Comparison of ENCODE assay signal across 8 mouse cellular contexts in genomic region chr4:32351236-32351635, GRCm38 (mm10).
DNase-seq lines count a peak whose midpoint lies in the region; ATAC-seq lines count a peak whose summit lies in the region.

No protein-coding gene starts in this region.

- H3K4me3 ChIP-seq in forebrain, embryonic 13.5 days: no peak overlapping the region
- no peak overlapping the region for H3K4me3 ChIP-seq in limb, embryonic 12.5 days (replicated peaks)

- H3K9ac ChIP-seq in forebrain, embryonic 13.5 days: no peak overlapping the region
- no peak overlapping the region for H3K9ac ChIP-seq in limb, embryonic 12.5 days (replicated peaks)

- H3K4me2 ChIP-seq in forebrain, embryonic 13.5 days: peak overlapping the region; percentile 6; the same call in 1 of the 2 replicates
- H3K4me2 ChIP-seq in limb, embryonic 12.5 days: no peak overlapping the region

- H3K9me3 ChIP-seq in forebrain, embryonic 13.5 days (replicated peaks): no peaks in the 10 kb centered on the region
- no peaks in the 10 kb centered on the region for H3K9me3 ChIP-seq in limb, embryonic 12.5 days

- H3K27me3 ChIP-seq in forebrain, embryonic 13.5 days: no peaks in the 10 kb centered on the region
- no peaks in the 10 kb centered on the region for H3K27me3 ChIP-seq in limb, embryonic 12.5 days

- ATAC-seq in forebrain, embryonic 13.5 days: peak; percentile 56; the same call in 1 of the 2 replicates
- ATAC-seq in limb, embryonic 12.5 days (ENCODE audit: insufficient number of reproducible peaks, insufficient read depth, low FRiP score, low TSS enrichment, low read depth): peak; percentile 37; the same call in 1 of the 2 replicates

- peaks cover 44% of the 10 kb centered on the region for H3K4me1 ChIP-seq in forebrain, embryonic 13.5 days
- peaks cover 39% of the 10 kb centered on the region for H3K4me1 ChIP-seq in limb, embryonic 12.5 days (replicated peaks)

- peak; percentile 95 for DNase-seq in heart, adult 11 months
- DNase-seq in heart, postnatal 14 days: no peak
- DNase-seq in B cell, adult 2 months: peak; percentile 38 to 49
- DNase-seq in adrenal gland, postnatal 14 days: no peak
- DNase-seq in frontal cortex, adult 2 months (ENCODE audit: extremely low spot score in 1 of 2, low spot score in 1 of 2): no peak
- no peak for DNase-seq in gastrocnemius, postnatal 14 days

- 0 out of 2 replicates have a peak, but pooled peaks cover 4% of the 10 kb centered on the region for H3K36me3 ChIP-seq in forebrain, embryonic 13.5 days (ENCODE audit: poor library complexity, severe bottlenecking)
- H3K36me3 ChIP-seq in limb, embryonic 12.5 days: no peaks in the 10 kb centered on the region

- 3% methylated on average over 10 of the region's 10 CpGs for WGBS in forebrain, embryonic 13.5 days
- WGBS in limb, embryonic 12.5 days: 24% methylated on average over 10 of the region's 10 CpGs

- no peak overlapping the region for H3K27ac ChIP-seq in forebrain, embryonic 13.5 days
- peak overlapping the region; percentile 20; the same call in 1 of the 2 replicates for H3K27ac ChIP-seq in limb, embryonic 12.5 days

- intact Hi-C loops in heart, postnatal 14 days (cut with DNase I): no loop called here
- intact Hi-C loops in gastrocnemius, postnatal 14 days (cut with DNase I; ENCODE audit: low total_unique reads): no loop called here

Comparison
In these comparisons a context has a peak if more than half of its experiments do, and no peak if none do; other contexts are left out.
1. DNase-seq: peak in heart, adult 11 months (single experiment) and B cell, adult 2 months (2 of 2); none in heart, postnatal 14 days (0 of 2), adrenal gland, postnatal 14 days (single experiment), frontal cortex, adult 2 months (0 of 2) and gastrocnemius, postnatal 14 days (single experiment).